Mouse (Mus musculus): ENCODE data around the gene Nkx2-5.

Gene Nkx2-5

DNA sequence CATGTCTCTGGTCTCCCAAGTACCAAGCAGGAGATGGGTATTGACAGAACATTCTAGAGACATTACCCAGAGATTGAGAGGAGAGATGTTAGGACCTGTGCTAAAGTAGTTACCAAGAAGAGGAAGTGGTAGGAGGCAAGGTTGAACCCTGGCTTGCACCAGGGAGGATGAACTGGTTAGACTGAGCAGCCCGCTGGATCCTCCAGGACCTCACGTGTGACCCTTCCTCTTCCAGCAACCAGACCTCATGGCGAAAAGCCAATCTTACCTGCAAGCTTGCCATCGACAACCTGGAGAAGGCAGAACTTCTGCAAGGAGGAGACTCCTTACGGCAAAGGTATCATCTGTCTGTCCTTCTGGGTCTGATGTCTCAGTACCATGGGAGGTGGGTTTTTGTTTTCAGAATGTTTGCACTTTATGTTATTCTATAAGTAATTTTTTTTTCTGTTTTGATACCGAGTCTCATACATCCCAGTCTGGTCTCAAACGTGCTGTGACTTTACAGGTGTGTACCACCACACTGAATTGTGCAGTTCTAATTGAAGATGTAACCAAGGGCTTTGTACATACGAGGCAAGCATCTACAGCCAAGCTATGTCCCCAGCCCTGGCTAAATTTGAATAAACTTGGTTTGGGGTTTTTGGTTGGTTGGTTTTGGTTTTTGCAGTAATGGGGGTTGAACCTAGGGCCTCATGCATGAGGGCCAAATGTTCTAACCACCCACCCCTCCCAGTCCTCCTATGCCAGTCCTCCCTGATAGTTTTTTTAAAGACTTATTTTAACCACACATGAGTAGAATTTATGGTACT lies 55.1 kb downstream of the Nkx2-5 start:
- no peak for DNase-seq (ENCODE audit: low spot score in 2 of 2)

DNA sequence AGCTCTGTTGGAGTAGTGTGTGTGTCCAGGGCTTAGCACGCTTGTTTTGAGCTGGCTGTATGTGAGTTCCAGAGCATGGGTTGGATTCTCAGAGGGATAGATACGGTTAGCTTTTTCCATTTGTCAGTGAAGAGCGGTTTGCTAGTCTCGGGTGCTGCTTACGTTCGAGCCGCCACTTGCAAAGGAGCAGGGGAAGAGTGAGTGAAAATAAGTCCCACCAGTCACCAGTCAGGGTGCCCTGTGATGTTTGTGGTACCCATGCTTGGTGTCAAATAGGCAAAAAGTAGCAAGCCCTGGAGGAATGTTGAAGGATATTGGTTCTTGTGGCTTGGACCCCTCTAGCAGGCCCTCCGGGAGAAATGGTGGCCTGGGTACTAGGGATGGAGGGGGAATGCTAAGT lies 55.8 kb downstream of the Nkx2-5 start:
- no peak for DNase-seq (ENCODE audit: low spot score in 2 of 2)
